Mouse (Mus musculus): ENCODE results near the gene Rnf144a. TPM values are rescaled to one million over a fixed set of nuclear protein-coding genes. Genes with fewer than 3 reads are reported as not detected.

Rnf144a gene
- total RNA-seq, 2 experiments from 2014 or later: 20.4 to 22.6 TPM

DNA sequence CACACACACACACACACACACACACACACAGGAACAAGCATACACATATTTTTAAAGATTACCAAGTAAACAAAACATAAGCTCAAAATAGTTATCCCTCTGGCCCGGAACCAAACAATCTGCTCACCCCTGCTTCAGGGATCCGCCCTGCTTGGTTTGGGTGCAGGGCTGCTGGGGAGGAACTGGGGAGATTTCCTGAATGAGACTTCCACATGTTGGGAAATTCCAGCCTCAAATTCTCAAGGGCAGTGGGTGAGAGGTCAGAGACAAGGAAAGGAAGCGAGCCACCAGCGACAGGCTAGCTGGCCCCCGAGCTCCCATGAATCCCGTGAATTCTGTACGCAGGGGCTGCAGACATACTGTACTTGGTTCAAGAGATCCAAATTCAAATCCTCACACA is 58.9 kb downstream of the Rnf144a start:
- peak in 1 of 2 experiments; percentile 37 for DNase-seq (ENCODE audit: low spot score in 2 of 2)
- Histone ChIP-seq H3K27ac (peak overlapping the region; percentile 49; the same call in 1 of the 2 replicates), H3K4me3 (no peak overlapping the region)
- TF ChIP-seq CTCF (conservative IDR thresholded peaks at IDR 0.05): no peak

DNA sequence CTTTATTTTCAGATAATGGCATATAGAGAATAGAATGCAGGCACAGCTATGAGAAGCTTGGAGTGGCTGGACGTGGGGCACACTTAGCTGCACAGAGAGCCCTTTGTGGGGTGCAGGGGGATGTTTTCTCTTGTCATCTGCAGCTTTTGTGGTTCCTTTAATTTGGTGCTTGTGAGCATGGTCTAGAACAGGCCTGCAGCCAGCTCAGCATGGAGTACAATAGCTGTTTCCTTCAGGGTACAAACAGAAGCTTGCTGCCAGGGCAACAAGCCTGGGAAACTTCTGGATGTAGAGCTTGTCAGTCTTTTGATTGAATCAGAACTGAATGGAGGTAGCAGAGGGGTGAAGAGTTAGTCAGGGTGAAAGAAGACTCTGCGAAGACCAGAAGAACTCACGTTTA is 63.7 kb downstream of the Rnf144a start:
- H3K27ac ChIP-seq: peak overlapping the region; percentile 75
- DNase-seq (ENCODE audit: low spot score in 2 of 2): peak; percentile 17 to 26
- no peak overlapping the region for H3K4me3 ChIP-seq
- no peak for TF ChIP-seq CTCF (conservative IDR thresholded peaks at IDR 0.05)

DNA sequence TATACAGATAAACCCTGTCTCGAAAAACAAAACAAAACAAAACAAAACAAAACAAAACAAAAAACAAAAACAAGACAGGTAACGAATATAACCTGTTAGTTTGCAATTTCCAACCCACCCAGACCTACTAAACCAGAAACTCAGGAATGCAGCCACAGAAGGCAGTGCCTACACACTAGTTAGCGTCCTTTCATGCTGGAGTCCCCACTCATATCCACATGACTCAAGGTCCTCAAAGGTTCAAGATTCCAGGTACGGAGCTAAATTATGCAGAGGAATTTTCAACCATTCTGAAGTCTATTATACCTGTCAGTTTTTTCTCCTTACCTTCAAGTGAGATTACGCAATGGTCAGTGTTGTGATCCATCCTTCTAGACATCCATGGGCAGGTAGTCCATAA is 70.6 kb downstream of the Rnf144a start:
- no peak for TF ChIP-seq CTCF (conservative IDR thresholded peaks at IDR 0.05)
- Histone ChIP-seq H3K4me3 (no peak overlapping the region), H3K27ac (no peak overlapping the region)
- DNase-seq (ENCODE audit: low spot score in 2 of 2): no peak

DNA sequence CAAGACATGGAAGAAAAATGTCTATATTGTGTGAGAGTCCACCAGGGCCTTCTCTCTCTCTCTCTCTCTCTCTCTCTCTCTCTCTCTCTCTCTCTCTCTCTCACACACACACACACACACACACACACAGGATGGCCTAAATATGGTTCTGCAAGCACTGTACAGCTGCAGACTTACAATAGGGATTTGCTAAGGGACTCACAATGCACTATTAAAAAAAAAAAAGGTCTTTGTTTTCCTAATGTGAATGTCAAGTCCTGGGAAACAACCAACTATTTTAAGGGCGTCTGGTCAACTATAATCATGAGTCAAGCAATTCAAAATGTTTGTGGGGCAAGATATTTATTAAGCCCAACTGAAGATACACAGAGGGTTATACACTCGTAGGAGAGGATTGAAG is 71.9 kb downstream of the Rnf144a start:
- TF ChIP-seq CTCF (conservative IDR thresholded peaks at IDR 0.05): no peak
- no peak overlapping the region for H3K4me3 ChIP-seq
- no peak for DNase-seq (ENCODE audit: low spot score in 2 of 2)
- H3K27ac ChIP-seq: no peak overlapping the region; the same call in 1 of the 2 replicates

DNA sequence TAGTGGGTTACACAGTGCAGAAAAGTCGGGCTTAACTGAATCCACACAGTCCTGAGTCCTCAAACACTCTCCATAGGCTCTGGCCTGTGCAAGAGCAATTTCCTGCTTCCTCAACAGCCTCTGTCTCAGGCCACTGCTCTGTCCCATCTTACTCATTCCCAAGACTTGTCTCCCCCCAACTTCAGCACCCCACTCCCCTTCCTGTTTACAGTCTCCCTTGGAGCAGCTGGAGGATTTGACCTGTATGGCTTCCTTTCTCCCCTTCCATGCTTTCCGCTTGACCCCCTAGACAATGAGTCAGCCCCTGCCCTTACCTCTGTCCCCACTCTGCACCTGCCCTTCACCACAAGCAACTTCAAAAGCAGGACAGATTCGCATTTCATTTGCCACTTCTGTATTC is 72.4 kb downstream of the Rnf144a start:
- no peak overlapping the region for H3K27ac ChIP-seq
- no peak for TF ChIP-seq CTCF (conservative IDR thresholded peaks at IDR 0.05)
- no peak for DNase-seq (ENCODE audit: low spot score in 2 of 2)
- no peak overlapping the region for H3K4me3 ChIP-seq

DNA sequence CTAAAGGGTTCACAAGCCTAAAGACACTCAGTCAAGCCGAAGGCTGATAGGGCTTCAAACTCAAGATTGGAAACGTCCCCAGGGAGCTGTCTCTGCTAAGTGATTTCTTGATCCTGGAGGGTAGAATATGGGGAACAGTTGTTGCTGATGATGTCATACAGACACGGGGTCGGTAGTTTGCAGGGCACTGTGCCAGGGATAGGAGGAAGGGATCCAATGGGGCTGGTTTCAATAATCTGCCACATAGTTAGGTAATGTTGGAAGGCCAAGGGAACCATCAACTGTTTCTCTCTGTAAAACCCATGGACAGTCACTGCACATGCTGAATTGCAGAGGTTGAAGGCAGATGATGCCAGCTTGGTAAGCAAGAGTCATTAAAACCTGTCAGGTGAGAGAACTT is 73.0 kb downstream of the Rnf144a start:
- Histone ChIP-seq H3K27ac (no peak overlapping the region), H3K4me3 (no peak overlapping the region)
- DNase-seq (ENCODE audit: low spot score in 2 of 2): no peak
- TF ChIP-seq CTCF (conservative IDR thresholded peaks at IDR 0.05): no peak

DNA sequence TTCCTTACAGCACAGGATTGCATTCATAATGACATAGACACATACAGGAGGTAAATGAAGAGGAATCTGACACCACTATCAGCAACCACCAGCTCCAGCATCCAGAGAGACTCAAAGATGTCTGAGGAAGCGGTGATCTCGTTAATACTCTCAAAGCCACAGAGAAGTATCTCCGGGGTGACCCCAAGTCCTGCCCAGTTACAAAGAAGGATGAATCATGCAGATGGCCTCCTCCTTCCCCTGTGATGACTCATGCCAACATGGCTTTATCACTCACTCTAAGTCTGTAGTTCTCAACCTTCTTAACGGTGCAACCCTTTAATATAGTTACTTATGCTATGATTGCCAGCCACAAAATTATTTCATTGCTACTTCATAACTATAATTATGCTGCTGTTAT is 74.4 kb downstream of the Rnf144a start:
- Histone ChIP-seq H3K27ac (no peak overlapping the region), H3K4me3 (no peak overlapping the region)
- no peak for DNase-seq (ENCODE audit: low spot score in 2 of 2)
- no peak for TF ChIP-seq CTCF (conservative IDR thresholded peaks at IDR 0.05)

DNA sequence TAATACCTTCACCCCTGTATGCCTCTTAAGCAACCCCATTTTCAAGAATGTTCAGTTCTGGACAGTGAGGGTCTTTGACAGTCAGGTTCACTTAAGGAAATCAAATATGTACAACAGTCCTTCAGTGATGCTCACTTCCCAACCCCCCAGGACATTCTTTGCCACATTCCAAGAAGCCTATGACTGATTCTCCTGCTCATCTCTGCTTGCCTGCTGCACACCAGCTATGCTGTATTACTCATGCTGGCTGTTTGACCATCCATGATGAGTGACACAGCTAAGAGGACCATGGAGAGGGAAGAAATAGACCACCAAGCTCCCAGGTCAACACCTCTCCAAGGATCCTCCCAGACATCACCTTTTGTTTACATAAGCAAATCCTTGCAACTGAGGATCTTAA is 75.2 kb downstream of the Rnf144a start:
- Histone ChIP-seq H3K27ac (no peak overlapping the region), H3K4me3 (no peak overlapping the region)
- DNase-seq (ENCODE audit: low spot score in 2 of 2): no peak
- no peak for TF ChIP-seq CTCF (conservative IDR thresholded peaks at IDR 0.05)

DNA sequence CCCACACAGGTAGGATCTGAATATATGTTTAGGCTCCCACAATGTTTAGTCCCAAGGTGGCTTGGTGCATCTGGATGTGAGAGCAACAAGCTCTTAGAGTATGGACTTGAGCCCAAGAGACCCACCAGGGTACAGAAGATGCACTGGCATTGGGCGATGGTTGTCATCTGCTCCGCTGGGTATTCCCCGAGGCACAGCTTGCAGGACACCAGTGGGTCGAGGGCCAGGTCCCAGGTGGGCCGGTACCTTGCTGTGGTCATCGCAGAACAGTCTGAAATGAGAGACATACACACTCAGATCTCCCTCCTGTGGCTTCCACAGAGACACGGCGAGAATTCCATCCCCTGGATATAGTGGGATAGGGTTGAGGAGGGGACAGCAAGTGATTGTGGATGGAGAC is 75.9 kb downstream of the Rnf144a start:
- Histone ChIP-seq H3K27ac (no peak overlapping the region), H3K4me3 (no peak overlapping the region)
- TF ChIP-seq CTCF (conservative IDR thresholded peaks at IDR 0.05): no peak
- DNase-seq (ENCODE audit: low spot score in 2 of 2): no peak

DNA sequence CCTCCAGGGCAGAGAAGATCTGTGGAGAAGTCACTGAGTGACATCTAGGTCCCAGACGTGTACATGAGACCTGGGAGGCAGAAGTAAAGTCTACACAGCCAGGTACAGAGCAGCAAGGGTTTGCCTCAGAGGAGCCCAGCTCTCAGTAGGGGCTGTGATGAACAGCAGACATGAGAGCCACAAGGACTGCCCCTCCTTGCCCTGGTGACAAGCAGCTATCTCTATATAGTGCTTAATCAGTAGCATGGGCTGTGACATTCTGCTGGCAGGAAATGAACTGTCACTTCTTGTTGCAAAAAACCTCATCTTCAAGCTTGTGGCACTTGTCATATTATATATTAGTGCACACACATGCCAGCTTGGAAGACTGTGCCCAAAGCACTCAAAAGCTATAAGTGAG is 81.4 kb downstream of the Rnf144a start:
- TF ChIP-seq CTCF (conservative IDR thresholded peaks at IDR 0.05): no peak
- no peak for DNase-seq (ENCODE audit: low spot score in 2 of 2)
- H3K27ac ChIP-seq: no peak overlapping the region; the same call in 1 of the 2 replicates
- H3K4me3 ChIP-seq: no peak overlapping the region

DNA sequence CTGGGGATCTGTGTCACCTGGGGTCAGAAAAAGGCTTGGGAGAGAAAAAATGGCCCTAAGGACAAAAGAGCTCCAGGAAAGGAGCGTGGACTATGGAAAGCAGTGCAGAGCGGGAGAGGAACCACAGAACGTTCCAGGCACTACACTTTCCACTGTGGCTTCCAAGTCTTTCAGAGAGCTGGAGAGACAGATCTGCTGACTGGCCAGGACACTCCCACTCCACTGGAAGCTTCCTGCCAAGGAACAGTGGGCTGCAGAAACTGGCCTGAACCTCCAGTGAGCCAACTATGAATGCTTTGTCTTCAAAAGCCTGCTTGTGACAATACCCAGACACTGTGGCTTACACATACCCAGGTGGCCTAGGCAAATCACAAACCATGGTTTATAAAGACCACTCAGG is 84.0 kb downstream of the Rnf144a start:
- peak overlapping the region; percentile 81 for H3K27ac ChIP-seq
- no peak overlapping the region for H3K4me3 ChIP-seq
- DNase-seq (ENCODE audit: low spot score in 2 of 2): peak in 1 of 2 experiments; percentile 47
- TF ChIP-seq CTCF (conservative IDR thresholded peaks at IDR 0.05): no peak

DNA sequence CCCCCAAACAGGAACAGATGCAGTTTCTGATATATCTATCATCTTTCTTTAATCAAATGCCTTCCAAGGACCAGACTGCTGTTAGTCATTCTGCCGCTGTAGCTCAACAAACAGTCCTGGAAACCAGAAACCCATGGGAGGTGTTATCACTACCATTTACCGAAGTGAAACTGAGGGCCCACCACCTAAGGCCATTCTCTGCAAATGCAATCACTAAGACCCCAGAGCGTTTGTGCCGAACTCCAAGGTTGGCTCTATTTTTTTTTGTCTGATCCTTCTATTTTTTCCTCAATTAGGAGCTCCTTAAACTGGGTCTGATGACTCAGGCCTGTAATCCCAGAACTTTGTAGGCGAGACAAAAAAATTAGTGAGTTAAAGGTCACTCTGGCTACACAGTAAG is 85.3 kb downstream of the Rnf144a start:
- TF ChIP-seq CTCF (conservative IDR thresholded peaks at IDR 0.05): no peak
- Histone ChIP-seq H3K27ac (0 out of 2 replicates have a peak overlapping the region, but pooled peaks have one; percentile 28), H3K4me3 (no peak overlapping the region)
- DNase-seq (ENCODE audit: low spot score in 2 of 2): no peak

DNA sequence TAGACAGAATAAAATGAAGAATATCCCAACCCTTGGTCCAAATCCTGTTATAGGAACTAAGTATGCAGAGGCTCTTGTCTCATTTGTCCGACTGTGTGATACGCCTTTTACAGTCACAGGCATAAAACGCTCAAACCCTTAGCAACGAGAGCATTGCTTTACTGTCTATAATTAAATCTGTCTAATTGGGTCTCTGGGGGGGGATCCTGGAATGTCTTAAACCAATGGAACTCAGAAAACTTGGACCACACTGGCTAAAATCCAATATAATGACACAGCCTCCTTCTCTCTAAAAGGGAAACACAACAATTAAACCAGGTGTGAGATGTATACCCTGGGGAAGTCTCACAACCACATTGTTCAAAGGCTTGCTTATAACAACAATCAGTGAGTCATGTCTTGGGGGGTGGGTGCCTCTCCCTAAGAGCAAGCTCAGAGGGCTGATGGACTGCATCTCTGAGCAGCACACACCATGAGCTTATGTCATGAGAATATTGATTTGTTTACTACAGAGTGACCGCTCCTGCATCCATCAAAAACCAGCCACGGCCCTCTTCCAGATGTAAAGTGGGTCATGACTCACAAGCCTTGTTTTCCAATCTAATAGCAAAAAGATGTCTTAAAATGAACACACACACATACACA is 85.9 kb downstream of the Rnf144a start:
- DNase-seq (ENCODE audit: low spot score in 2 of 2): no peak
- 0 out of 2 replicates have a peak overlapping the region, but pooled peaks have one; percentile 7 for H3K27ac ChIP-seq
- H3K4me3 ChIP-seq: no peak overlapping the region
- TF ChIP-seq CTCF (conservative IDR thresholded peaks at IDR 0.05): no peak

DNA sequence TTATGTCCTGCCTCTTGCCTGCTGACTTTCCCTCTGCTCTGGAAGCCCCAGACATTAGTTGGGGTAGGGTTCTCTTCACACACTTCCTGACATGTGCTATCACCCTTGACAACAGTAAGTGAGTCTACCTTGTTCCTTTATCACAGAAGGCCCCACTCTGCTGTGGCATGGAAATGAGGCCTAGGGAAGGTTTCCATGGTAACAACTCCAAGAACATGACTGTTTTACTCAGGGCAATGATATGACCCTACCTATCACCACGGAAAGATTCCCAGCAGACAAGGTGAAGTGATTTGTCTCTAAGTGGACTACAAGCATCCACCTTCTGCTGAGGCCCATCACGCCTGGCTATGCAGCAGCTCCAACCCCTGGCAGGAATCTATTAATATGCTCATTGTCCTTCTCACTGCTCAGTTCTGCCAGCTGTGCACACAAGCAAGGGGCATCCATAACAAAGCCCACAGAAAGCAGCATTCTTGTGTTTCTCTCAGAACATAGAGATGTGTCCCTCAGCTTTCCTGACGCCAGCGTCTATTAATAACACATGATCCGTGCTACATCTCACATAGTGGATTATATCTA is 91.2 kb downstream of the Rnf144a start:
- peak overlapping the region; percentile 61 for H3K27ac ChIP-seq
- no peak for DNase-seq (ENCODE audit: low spot score in 2 of 2)
- no peak for TF ChIP-seq CTCF (conservative IDR thresholded peaks at IDR 0.05)
- no peak overlapping the region for H3K4me3 ChIP-seq
